Mouse (Mus musculus) MEL (cell line): ENCODE results near the gene Fam178b. TPM values are rescaled to one million over a fixed set of nuclear protein-coding genes. Genes with fewer than 3 reads are reported as not detected.
A peak's percentile ranks its signal among the peaks of the same experiment; 100 is the strongest.

ENCODE experiments used
- DNase-seq: peaks from one replicate; pipeline ENCODE4 v3.0.0; 2011; ENCODE audit warnings: low read depth, low spot score
- H3K27ac ChIP-seq: 2 replicates; pipeline ENCODE4 v1.5.1; 2012; ENCODE audit warnings: low read depth, mild to moderate bottlenecking, control low read depth, low read length, moderate library complexity; ENCODE audit not compliant: control insufficient read depth
- H3K27me3 ChIP-seq, 2 experiments: fragments of 150-350 bp in 1 of 2; sonication (generic) in 1 of 2; 2 replicates each; pipeline ENCODE4 v1.6.1; 2012; ENCODE audit warnings: low read length in 2 of 2, mild to moderate bottlenecking in 2 of 2, improper control_type of control experiment in 1 of 2, moderate library complexity in 1 of 2; ENCODE audit not compliant: insufficient read depth in 2 of 2, control insufficient read depth in 1 of 2
- H3K36me3 ChIP-seq, 2 experiments: 2 replicates each; pipeline ENCODE4 v1.6.1; 2012 to 2014; ENCODE audit warnings: low read length in 2 of 2, improper control_type of control experiment in 1 of 2, inconsistent platforms in 1 of 2, mild to moderate bottlenecking in 1 of 2; ENCODE audit not compliant: insufficient read depth in 2 of 2, control insufficient read depth in 1 of 2
- H3K4me1 ChIP-seq, 2 experiments: fragments of 150-350 bp in 1 of 2; sonication (generic) in 1 of 2; 2 replicates each; pipeline ENCODE4 v1.6.1; 2012; ENCODE audit warnings: low read length in 2 of 2, improper control_type of control experiment in 1 of 2, mild to moderate bottlenecking in 1 of 2; ENCODE audit not compliant: insufficient read depth in 2 of 2, control insufficient read depth in 1 of 2
- H3K4me3 ChIP-seq, 2 experiments: fragments of 150-350 bp in 1 of 2; sonication (generic) in 1 of 2; 2 replicates each; pipeline ENCODE4 v1.5.1; 2012; ENCODE audit warnings: low read depth in 2 of 2, low read length in 2 of 2, mild to moderate bottlenecking in 2 of 2, moderate library complexity in 2 of 2, control low read depth in 1 of 2, improper control_type of control experiment in 1 of 2; ENCODE audit not compliant: control insufficient read depth in 1 of 2, insufficient read depth in 1 of 2
- H3K79me2 ChIP-seq: 2 replicates; pipeline ENCODE4 v1.6.1; 2012; ENCODE audit warnings: mild to moderate bottlenecking, low read length, moderate library complexity; ENCODE audit not compliant: control insufficient read depth, poor library complexity, insufficient read depth
- H3K9ac ChIP-seq: 2 replicates; pipeline ENCODE4 v1.6.1; 2012; ENCODE audit warnings: low read depth, mild to moderate bottlenecking, control low read depth, low read length, moderate library complexity; ENCODE audit not compliant: control insufficient read depth, poor library complexity, severe bottlenecking
- H3K9me3 ChIP-seq: fragments of 150-350 bp; sonication (generic); replicated peaks from 2 replicates; pipeline ENCODE4 v1.6.1; 2012; ENCODE audit warnings: mild to moderate bottlenecking, low read length, improper control_type of control experiment, moderate library complexity; ENCODE audit not compliant: insufficient read depth
- BHLHE40 ChIP-seq: IDR thresholded peaks from 2 replicates; pipeline ENCODE4 v1.6.1; 2012; ENCODE audit warnings: low read depth, mild to moderate bottlenecking, inconsistent platforms, low read length, improper control_type of control experiment, borderline replicate concordance
- CTCF ChIP-seq, 3 experiments: IDR thresholded peaks in 2 of 3; conservative IDR thresholded peaks in 1 of 3; 2 replicates each; pipeline ENCODE4 v1.5.1; 2011 to 2012; ENCODE audit warnings: low read length in 3 of 3, low read depth in 2 of 3, mild to moderate bottlenecking in 2 of 3, improper control_type of control experiment in 1 of 3, inconsistent platforms in 1 of 3, mixed read lengths in 1 of 3, moderate library complexity in 1 of 3; ENCODE audit not compliant: control insufficient read depth in 1 of 3, insufficient read depth in 1 of 3, poor library complexity in 1 of 3, severe bottlenecking in 1 of 3
- ETS1 ChIP-seq: IDR thresholded peaks from 2 replicates; pipeline ENCODE4 v1.6.1; 2012; ENCODE audit warnings: low read depth, mild to moderate bottlenecking, inconsistent platforms, low read length, improper control_type of control experiment, moderate library complexity
- GABPA ChIP-seq: IDR thresholded peaks from 2 replicates; pipeline ENCODE4 v1.6.1; 2012; ENCODE audit warnings: low read depth, mild to moderate bottlenecking, inconsistent platforms, low read length, improper control_type of control experiment, moderate library complexity
- GATA1 ChIP-seq: IDR thresholded peaks from 2 replicates; pipeline ENCODE4 v1.6.1; 2011; ENCODE audit warnings: low read depth, low read length, improper control_type of control experiment
- MAFK ChIP-seq: IDR thresholded peaks from 2 replicates; pipeline ENCODE4 v1.6.1; 2011; ENCODE audit warnings: low read depth, mild to moderate bottlenecking, low read length, improper control_type of control experiment, borderline replicate concordance
- MEF2A ChIP-seq: IDR thresholded peaks from 2 replicates; pipeline ENCODE4 v1.6.1; 2014; ENCODE audit warnings: low read depth, mild to moderate bottlenecking, inconsistent platforms, low read length, improper control_type of control experiment; ENCODE audit not compliant: poor library complexity, insufficient replicate concordance, severe bottlenecking; ENCODE audit errors: extremely low read depth
- POLR2A ChIP-seq, 2 experiments: IDR thresholded peaks; 2 replicates each; pipeline ENCODE4 v1.6.1; 2011 to 2012; ENCODE audit warnings: low read length in 2 of 2, mild to moderate bottlenecking in 2 of 2, control low read depth in 1 of 2, improper control_type of control experiment in 1 of 2, low read depth in 1 of 2, moderate library complexity in 1 of 2; ENCODE audit not compliant: control insufficient read depth in 1 of 2, insufficient read depth in 1 of 2, poor library complexity in 1 of 2
- RAD21 ChIP-seq: IDR thresholded peaks from 2 replicates; pipeline ENCODE4 v1.6.1; 2011; ENCODE audit warnings: mild to moderate bottlenecking, low read depth, low read length, improper control_type of control experiment
- SMC3 ChIP-seq: IDR thresholded peaks from 2 replicates; pipeline ENCODE4 v1.6.1; 2011; ENCODE audit warnings: low read depth, low read length, improper control_type of control experiment
- TCF12 ChIP-seq: IDR thresholded peaks from 2 replicates; pipeline ENCODE4 v1.6.1; 2014; ENCODE audit warnings: low read depth, mild to moderate bottlenecking, inconsistent platforms, low read length, improper control_type of control experiment, moderate library complexity
- USF2 ChIP-seq, 2 experiments: IDR thresholded peaks; 2 replicates each; pipeline ENCODE4 v1.6.1; 2011 to 2012; ENCODE audit warnings: improper control_type of control experiment in 2 of 2, low read length in 2 of 2, borderline replicate concordance in 1 of 2, inconsistent platforms in 1 of 2, low read depth in 1 of 2, mild to moderate bottlenecking in 1 of 2; ENCODE audit not compliant: insufficient read depth in 1 of 2
- ZC3H11A ChIP-seq: IDR thresholded peaks from 2 replicates; pipeline ENCODE4 v1.6.1; 2012; ENCODE audit warnings: low read depth, mild to moderate bottlenecking, inconsistent platforms, low read length, improper control_type of control experiment
- polyA plus RNA-seq, 2 experiments: library from polyadenylated mRNA; stranded (reverse) in 1 of 2; unstranded in 1 of 2; fragments of >175 nt in 1 of 2; fragments of >200 nt in 1 of 2; gene quantifications; 2 replicates each; pipeline versions ENCODE4 v1.2.1 to v1.2.4; 2012; ENCODE audit warnings: low replicate concordance in 2 of 2, low read depth in 1 of 2; ENCODE audit not compliant: insufficient read length in 2 of 2, insufficient read depth in 1 of 2, missing spikeins in 1 of 2
- total RNA-seq: library from RNA; depleted of rRNA; stranded (reverse); fragments of 300-350 nt; gene quantifications from 2 replicates; pipeline ENCODE4 v1.2.3, GENCODE M21; 2012

Gene Fam178b
- total and polyA plus RNA-seq, 3 experiments: 0.19 to 0.29 TPM; not detected in 1

DNA sequence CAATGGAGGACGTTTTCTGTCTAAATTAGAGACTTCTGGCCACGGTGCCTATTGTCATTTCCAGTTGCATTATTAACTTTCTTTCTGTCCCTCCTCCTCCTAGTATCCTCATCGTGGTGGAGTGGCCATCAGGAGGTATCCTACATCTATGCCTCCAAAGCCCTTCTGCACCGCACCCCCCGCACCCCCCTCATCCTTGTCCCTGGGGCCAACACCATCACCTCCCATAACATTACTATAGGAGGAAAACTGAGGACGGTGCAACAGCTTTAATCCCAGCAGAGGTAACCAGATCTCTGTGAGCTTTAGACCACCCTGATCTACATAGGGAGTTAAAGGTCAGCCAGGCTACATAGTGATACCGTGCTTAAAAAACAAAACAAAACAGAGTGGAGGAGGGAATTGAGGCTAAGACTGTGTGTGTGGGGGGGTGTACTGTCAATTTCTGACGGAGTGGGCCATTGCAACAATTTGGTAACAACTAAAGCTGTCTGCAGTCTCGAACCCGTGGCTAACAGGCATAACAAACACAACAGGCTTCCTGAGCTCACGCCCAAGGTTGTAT is 7.8 kb upstream of the Fam178b start:
- H3K4me3 ChIP-seq: peak overlapping the region; percentile 59 to 91
- H3K36me3 ChIP-seq: peaks cover 9 to 10% of the 10 kb centered on the region in 2 experiments
- H3K9me3 ChIP-seq: no peaks in the 10 kb centered on the region
- no peak for DNase-seq
- peaks cover 13% of the 10 kb centered on the region for H3K79me2 ChIP-seq
- peak overlapping the region; percentile 93 for H3K9ac ChIP-seq
- 0 out of 4 replicates have a peak, but pooled peaks cover 0 to 1% of the 10 kb centered on the region in 2 experiments for H3K27me3 ChIP-seq
- TF ChIP-seq TCF12 (no peak), GATA1 (no peak), POLR2A (IDR thresholded peaks at IDR 0.05; ENCODE audit: control insufficient read depth in 1 of 2, insufficient read depth in 1 of 2, low read depth in 1 of 2, low read length in 2 of 2, poor library complexity in 1 of 2) (no peak), ZC3H11A (no peak), USF2 (IDR thresholded peaks at IDR 0.05; ENCODE audit: borderline replicate concordance in 1 of 2, insufficient read depth in 1 of 2, low read depth in 1 of 2, low read length in 2 of 2) (no peak), BHLHE40 (no peak), MEF2A (no peak)
- TF ChIP-seq, all 39 proteins: peak for 0
- H3K4me1 ChIP-seq: peaks cover 0 to 7% of the 10 kb centered on the region in 2 experiments; a peak in 2 of 4 replicates
- peak overlapping the region; percentile 56 for H3K27ac ChIP-seq

DNA sequence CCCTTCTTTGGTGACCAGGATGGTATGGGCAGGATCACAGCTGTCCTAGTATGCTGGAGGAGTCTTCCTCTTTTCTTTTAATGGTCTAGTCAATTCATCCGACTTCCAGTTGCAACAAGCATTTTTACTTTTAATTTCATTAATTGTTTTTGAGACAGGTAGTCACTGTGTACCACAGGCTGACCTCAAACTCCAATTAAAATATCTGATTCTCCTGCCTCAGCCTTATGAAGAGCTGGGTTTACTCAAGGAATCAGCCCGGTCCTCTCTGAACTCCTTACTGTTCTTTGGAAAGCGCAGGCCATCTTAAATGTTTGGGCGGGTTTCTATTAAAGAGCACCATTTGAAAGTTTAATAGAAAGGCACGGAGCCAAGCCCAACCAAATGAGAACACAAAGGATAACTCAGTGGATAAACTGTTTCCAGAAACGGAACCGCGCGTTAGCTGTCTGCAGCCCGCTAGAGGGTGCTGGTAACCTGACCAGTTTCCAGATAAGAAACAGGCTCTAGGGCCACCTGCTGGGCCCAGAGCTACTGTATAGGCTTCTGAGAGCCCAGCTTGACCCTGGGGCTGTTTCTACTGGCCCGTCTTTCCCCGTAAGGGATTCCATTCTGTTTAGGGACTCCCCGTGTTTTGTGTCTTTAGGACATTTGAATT is 956 bp upstream of the Fam178b start:
- peaks cover 0 to 3% of the 10 kb centered on the region in 2 experiments; a peak in 2 of 4 replicates for H3K36me3 ChIP-seq
- TF ChIP-seq RAD21 (peak; percentile 66), GATA1 (peak; percentile 84), TCF12 (0 out of 2 replicates have a peak, but pooled peaks have one; percentile 27), SMC3 (peak; percentile 74), ZC3H11A (peak; percentile 65), MAFK (no peak), GABPA (no peak), CTCF (IDR thresholded peaks at IDR 0.05 in 2 of 3, conservative IDR thresholded peaks at IDR 0.05 in 1 of 3; ENCODE audit: control insufficient read depth in 1 of 3, insufficient read depth in 1 of 3, low read depth in 2 of 3, low read length in 3 of 3, poor library complexity in 1 of 3, severe bottlenecking in 1 of 3) (peak; percentile 58 to 97 (median 83); a peak in 5 of 6 replicates), ETS1 (0 out of 2 replicates have a peak, but pooled peaks have one; percentile 12), POLR2A (IDR thresholded peaks at IDR 0.05; ENCODE audit: control insufficient read depth in 1 of 2, insufficient read depth in 1 of 2, low read depth in 1 of 2, low read length in 2 of 2, poor library complexity in 1 of 2) (no peak)
- peaks cover 1 to 6% of the 10 kb centered on the region in 2 experiments; a peak in 2 of 4 replicates for H3K27me3 ChIP-seq
- no peak overlapping the region for H3K27ac ChIP-seq
- peak; percentile 84 for DNase-seq
- H3K4me3 ChIP-seq: peak overlapping the region in 1 of 2 experiments; percentile 10; a peak in 2 of 4 replicates
- H3K4me1 ChIP-seq: no peaks in the 10 kb centered on the region
- no peaks in the 10 kb centered on the region for H3K9me3 ChIP-seq
- no peaks in the 10 kb centered on the region for H3K79me2 ChIP-seq
- H3K9ac ChIP-seq: peak overlapping the region; percentile 30; the same call in 1 of the 2 replicates
